Mouse (Mus musculus) embryonic stem cell, embryonic (primary cell): ENCODE measurements around the gene Zbtb20.

Source experiments
- CTCF ChIA-PET, 4 experiments: fragments of 300-600 bp in 2 of 4; fragments of 350-600 bp in 2 of 4; sonication (Branson Sonifier 250); formaldehyde crosslinking; loops; one replicate each; lab custom pipeline; 2022; ENCODE audit warnings: inconsistent platforms in 2 of 4; lab: Charles Lee
- POLR2A ChIA-PET, 4 experiments: fragments of 300-600 bp in 2 of 4; fragments of 350-600 bp in 2 of 4; sonication (Branson Sonifier 250); formaldehyde crosslinking; loops; one replicate each; lab custom pipeline; 2022; ENCODE audit warnings: antibody characterized with exemption in 4 of 4, inconsistent platforms in 1 of 4; lab: Charles Lee

Gene Zbtb20

GRCm38 (mm10) chr16:43129966-43130365 is 254.3 kb downstream of the Zbtb20 start:
- ChIA-PET CTCF (no interaction called here), POLR2A (no interaction called here)

DNA sequence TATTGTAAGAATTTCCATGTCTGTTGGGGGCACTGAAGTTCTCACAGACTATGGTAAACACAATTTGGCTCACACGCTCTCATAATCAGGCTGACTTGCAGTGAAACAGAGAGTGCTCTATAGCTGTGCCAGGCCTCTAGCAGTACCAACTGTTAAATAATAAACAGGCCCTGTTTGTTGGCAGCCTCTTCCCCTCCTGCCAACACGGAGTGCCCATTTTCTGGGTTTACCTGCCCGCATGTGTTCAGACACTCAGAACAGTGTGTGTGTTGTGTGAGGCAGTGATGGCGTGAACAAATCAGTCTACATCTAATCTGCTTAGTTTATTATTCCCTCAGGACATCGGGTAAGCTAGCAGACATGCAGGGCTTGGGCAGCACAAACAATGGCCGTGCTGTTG is 254.9 kb downstream of the Zbtb20 start:
- ChIA-PET POLR2A (no interaction called here), CTCF (no interaction called here)

DNA sequence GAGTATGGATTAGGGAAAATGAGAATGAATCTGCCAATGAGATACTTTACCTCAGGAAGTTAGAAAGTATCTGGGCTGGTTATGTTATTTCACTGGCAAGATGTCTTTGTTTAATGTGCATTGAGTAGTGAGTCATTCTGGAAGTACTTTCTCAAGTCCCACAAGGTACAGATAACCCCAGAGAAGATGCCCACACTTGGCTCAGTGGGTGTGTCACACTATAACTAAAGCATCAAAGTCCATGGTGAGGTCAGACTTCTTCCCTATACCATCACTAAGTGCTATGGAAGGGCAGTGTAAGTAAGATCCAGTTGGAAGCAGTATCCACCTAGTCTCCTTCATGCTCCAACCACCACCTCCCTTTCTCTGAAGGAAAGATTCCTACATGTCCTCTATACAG is 255.4 kb downstream of the Zbtb20 start:
- ChIA-PET POLR2A (no interaction called here), CTCF (no interaction called here)

DNA sequence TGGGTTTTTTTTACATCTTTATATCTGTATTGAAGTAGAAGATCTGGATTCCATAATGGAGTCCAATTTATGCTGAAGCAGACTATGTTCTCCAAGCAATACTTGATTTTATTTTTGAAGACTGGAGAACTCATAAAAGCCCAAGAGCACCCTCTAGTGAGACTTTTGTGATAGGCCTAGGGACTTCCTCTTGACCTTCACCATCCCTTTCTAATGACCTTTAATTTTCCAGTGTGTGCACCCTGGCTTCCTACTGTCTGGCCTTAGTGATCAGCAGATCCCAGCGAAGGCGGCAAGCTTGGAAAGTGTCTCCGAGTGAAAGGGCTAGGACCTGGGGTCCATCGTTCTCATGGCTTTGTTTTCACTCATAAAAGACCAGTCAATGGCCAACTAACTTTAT is 292.8 kb downstream of the Zbtb20 start:
- ChIA-PET POLR2A (interaction anchor here in 1 of 4 experiments (0.6 kb wide), 1 partner anchor 449 kb away, joined by 3 read pairs; no protein-coding TSS in a partner anchor), CTCF (no interaction called here)

- ChIA-PET CTCF (no interaction called here), POLR2A (interaction anchor here in 1 of 4 experiments (0.6 kb wide), 1 partner anchor 448 kb away, joined by 3 read pairs; no protein-coding TSS in a partner anchor)
These were observed 293.7 kb downstream of the Zbtb20 start for GRCm38 (mm10) chr16:43169273-43169905.

DNA sequence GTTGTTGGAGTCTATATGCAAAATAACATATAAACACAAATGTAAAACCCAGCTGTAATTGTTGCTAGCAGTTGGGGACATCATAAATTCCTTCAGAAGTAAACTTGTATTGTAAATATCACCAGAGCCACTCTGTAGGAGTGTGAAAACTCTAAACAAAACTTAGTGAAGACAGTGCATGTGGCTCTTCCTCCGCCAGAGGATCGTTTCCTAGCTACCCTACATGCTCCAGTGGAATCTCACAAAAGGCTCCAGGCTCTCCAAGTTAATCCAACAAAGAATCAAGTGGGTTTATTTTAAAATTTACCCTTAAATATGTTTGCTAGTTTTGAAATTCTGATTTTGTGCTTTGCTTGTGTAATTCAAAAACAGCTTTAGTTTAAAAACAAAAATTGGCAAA is 296.5 kb downstream of the Zbtb20 start:
- CTCF ChIA-PET = interaction anchor here in 1 of 4 experiments (0.8 kb wide), 1 partner anchor 982 kb away, joined by 3 read pairs; no protein-coding TSS in a partner anchor
- POLR2A ChIA-PET = interaction anchor here in 1 of 4 experiments (0.7 to 1.0 kb wide), 2 partner anchors 9 to 12 kb away, joined by 3 read pairs; no protein-coding TSS in a partner anchor

DNA sequence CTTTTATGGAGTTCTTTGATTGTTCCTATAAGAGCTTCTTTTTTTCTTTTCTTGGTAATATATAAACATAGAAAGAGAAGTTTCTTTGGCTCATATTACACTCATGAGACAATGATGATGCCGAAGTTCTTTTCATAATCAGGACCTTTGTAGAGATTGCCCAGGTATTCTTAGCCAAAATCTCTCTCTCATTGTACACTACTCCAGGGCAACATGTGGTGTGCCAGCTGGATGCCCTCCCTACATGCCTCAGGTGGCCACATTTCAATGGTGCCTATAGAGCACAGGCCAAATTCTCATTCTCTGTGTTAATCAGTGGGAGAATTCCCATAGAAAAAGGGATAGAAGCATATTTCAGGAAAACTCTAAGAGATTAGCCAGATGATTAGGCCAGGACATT is 297.2 kb downstream of the Zbtb20 start:
- ChIA-PET CTCF (no interaction called here), POLR2A (interaction anchor here in 1 of 4 experiments (0.7 kb wide), 1 partner anchor 10 kb away, joined by 3 read pairs; no protein-coding TSS in a partner anchor)

- CTCF ChIA-PET = no interaction called here
These were observed 299.1 kb downstream of the Zbtb20 start for GRCm38 (mm10) chr16:43174815-43175214.

DNA sequence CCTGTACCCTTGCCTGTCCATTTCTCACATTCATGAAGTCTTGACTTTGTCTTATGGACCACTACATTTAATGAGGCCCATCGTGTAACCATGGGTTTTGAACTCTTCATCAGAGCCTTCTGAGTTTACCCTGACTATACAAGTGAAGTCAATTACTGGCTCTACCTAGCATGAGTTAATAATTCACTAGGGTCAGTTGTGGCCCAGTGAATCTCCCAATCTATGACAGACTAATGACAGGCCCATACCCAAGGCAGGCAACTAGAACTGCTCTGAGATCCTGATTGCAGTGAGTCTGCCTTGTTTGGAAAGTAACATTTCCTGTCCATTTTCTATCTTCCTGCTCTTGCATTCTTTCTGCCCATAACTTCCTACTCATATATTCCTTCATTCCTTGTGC is 305.4 kb downstream of the Zbtb20 start:
- POLR2A ChIA-PET = no interaction called here
- CTCF ChIA-PET = no interaction called here

More at GRCm38 (mm10) chr16:43174815-43175214, 299.1 kb downstream of the Zbtb20 start:
- POLR2A ChIA-PET = no interaction called here

- ChIA-PET CTCF (no interaction called here), POLR2A (no interaction called here)
These were observed 314.7 kb downstream of the Zbtb20 start for GRCm38 (mm10) chr16:43190390-43190789.

DNA sequence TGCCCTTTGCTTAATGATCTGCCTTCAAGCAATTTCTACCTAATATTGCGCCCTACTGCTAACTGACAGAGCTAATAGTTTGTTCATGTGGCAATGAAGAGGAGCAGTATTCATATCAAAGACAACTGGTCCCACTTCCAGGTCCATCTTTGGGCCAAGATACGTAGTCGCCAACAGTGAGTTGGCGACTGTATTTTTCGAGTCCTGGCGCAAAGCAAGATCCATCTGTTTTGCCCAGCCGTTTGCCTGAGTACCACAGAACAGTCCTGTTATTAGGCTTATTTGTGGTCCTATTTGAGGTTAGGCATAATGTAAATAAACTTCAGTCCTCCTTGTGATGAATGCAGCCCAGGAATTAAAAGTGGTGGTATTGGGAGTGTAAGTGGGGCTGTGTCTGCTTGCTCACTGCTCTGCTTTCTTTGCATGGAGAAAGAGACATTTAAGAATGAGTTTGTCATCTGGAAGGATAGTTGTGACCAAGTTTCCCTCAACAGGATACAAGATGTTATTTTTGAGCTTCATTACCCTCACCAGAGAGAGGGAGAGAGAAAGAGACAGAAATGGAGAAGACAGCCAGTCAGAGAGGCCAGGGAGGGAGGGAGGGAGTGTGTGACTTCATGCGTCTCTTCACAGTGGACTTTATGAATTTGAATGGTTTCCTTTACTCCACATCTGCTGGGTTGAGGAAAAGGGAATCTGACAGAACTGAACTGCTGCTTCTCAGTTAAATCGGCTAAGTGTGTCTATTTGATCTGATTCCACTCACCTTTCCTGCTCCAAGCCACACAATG is 315.6 kb downstream of the Zbtb20 start:
- ChIA-PET POLR2A (no interaction called here), CTCF (no interaction called here)

DNA sequence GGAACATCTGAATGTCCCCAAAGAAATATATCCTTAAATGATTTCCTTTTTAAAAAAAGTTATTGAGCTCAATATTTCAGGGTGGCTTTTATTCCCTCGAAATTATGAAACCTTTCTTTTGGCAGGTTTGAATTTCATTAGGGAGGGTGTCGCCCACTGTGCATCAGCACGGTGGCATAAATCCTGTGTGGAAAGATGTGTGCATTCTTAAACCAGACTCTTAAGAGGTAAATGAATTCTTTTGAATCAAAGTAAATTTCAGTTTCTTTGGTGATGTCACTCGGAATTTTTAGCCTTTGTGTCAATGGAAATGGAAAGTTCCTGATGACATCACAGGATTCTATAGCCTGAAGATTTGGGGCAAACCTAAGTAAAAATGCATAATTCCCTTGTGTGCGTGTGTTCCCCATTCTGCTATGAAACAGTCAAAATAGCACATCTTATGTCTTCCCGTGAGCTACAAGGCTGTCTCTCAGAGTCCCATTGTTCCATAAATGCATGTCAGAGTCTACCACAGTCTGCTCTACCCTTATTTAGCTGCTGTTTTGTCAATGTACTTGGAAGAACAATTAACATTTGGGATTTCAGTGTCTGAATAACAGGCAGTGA is 318.1 kb downstream of the Zbtb20 start:
- CTCF ChIA-PET = no interaction called here
- POLR2A ChIA-PET = no interaction called here

GRCm38 (mm10) chr16:43217336-43218006 is 341.8 kb downstream of the Zbtb20 start:
- ChIA-PET POLR2A (no interaction called here), CTCF (no interaction called here)

GRCm38 (mm10) chr16:43219367-43219766 is 343.7 kb downstream of the Zbtb20 start:
- CTCF ChIA-PET = no interaction called here
- POLR2A ChIA-PET = interaction anchor here in 1 of 4 experiments (0.5 kb wide), 1 partner anchor 291 kb away, joined by 4 read pairs; no protein-coding TSS in a partner anchor

GRCm38 (mm10) chr16:43221313-43221712 is 345.6 kb downstream of the Zbtb20 start:
- CTCF ChIA-PET = no interaction called here
- POLR2A ChIA-PET = no interaction called here

- ChIA-PET CTCF (no interaction called here), POLR2A (no interaction called here)
These were observed 354.6 kb downstream of the Zbtb20 start for GRCm38 (mm10) chr16:43230253-43230652.

DNA sequence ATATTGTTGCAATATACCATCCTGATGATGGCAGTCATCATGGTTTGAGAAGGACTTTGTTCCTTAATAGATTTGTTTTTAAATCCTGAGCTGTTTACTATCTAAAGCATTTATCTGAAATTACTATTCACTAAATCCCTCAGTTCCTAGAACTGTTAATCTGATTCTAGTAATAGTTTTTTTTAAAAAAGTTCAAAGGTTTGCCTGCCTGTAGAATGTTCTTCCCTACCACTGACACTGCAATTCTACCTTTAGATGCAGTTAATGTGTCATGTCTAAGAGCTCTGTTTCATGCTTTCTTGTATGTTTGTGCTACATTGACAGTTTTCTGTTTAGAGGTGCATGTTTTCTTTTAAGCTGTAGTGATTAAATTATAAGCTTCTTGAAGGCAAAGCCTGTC is 358.6 kb downstream of the Zbtb20 start:
- CTCF ChIA-PET = no interaction called here
- POLR2A ChIA-PET = no interaction called here

DNA sequence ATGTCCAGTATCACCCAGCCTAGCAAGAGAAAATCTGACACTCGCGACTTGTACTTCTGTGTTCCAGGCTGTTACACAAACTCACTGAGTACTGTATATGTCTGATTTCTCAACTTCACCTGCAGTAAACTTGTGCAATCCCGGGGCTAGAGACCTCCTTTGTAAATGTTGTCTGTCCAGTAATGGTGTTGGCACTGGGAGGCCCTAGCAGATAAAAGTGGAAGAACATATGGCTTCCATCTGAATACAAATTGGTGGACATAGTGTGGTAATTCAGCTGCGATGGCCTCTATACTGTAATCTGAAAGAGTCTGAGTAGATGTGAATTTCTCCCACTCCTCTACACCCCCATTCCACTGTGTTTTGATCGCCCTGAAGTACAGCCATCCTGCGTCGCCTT is 359.6 kb downstream of the Zbtb20 start:
- ChIA-PET CTCF (no interaction called here), POLR2A (no interaction called here)

GRCm38 (mm10) chr16:43235721-43236159 is 360.1 kb downstream of the Zbtb20 start:
- ChIA-PET POLR2A (no interaction called here), CTCF (no interaction called here)

- ChIA-PET POLR2A (no interaction called here), CTCF (no interaction called here)
These were observed 361.9 kb downstream of the Zbtb20 start for GRCm38 (mm10) chr16:43237551-43237950.
